Mouse (Mus musculus): ENCODE data around the gene Rabif. TPM values are rescaled to one million over a fixed set of nuclear protein-coding genes. Genes with fewer than 3 reads are reported as not detected.
"Not testable (repeated sequence)": the region's sequence is repeated elsewhere in the genome, so short reads cannot be mapped to it uniquely, and the experiment has no call there.

Rabif gene
- polyA plus RNA-seq, 1 experiment, result 24.7 TPM

DNA sequence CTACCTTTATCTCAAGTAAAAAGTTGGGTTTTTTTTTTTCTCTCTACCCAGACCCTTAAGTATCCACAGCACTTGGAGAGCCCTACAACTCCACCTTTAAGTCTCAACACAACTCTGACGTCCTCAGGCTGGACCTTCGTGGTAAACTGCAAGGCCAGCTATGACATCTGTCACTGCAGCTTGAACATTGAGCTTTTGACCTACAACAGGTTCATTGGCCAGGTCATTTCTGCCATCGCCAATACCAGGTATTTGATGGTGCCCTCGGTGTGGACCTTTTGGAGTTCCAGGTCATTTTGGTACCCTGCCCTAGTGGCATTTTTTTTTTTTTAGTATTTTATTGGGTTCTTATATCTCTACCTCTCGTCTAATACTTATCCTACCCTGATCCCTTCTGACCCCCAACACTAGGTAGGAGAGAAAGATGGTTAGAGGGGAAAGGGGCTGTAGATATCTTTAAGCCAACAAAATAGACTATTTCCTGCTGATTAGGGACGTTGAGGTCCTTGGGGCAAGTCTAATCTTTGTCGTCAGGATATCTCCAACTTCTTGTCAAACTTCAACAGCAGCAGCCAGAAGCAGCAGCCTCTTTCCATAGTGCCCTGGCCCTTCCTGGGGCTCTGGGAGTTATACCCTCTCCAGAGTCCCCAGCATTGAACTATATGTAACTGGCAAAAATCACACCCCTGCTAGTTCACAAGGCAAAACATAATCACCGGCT lies 25.7 kb downstream of the Rabif start:
- H3K4me3 ChIP-seq (ENCODE audit: insufficient read depth, low read depth, low read length), result no peak overlapping the region
- no peaks in the 10 kb centered on the region for H3K4me1 ChIP-seq (ENCODE audit: control insufficient read depth, insufficient read depth, insufficient read length, low read length)
- no peak overlapping the region for H3K27ac ChIP-seq (replicated peaks; ENCODE audit: low read depth, low read length)

DNA sequence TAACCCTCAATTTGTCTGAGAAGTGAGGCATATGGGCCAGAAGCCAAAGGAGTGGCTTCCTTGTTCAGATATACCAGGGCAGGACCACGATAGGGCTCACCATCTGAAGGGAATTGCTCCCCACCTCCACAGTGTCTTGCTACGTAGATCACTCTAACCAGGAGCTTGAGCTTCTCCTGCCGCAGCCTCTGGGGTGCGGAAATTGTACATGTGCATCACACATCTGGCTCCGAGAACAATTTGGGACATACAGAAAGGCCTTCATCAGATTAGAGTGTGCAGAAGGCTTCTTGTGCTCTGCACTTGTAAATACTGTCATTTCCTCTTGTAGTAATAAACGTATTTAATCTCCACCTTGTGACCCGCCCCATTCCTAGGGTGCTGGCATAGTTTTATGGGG lies 26.7 kb downstream of the Rabif start:
- H3K4me3 ChIP-seq (ENCODE audit: insufficient read depth, low read depth, low read length), result no peak overlapping the region
- H3K4me1 ChIP-seq (ENCODE audit: control insufficient read depth, insufficient read depth, insufficient read length, low read length), result no peaks in the 10 kb centered on the region
- no peak overlapping the region for H3K27ac ChIP-seq (replicated peaks; ENCODE audit: low read depth, low read length)

DNA sequence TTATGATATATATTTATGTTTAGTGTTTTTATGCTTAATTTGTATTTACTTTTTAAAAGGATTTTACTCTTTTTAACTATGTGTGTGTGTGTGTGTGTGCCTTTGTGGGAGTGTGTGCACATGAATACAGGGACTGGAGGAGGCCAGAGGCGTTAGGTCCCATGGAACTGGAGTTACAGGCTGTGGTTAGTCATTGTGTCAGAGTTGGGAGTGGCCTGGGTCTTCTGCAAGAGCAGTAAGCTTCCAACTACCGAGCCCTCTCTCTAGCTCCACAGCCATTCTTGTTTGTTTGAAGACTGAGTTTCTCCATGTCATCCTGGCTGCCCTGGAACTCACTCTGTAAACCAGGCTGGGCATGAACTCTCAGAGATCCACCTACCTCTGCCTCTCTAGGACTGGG lies 27.9 kb downstream of the Rabif start:
- no peak overlapping the region for H3K27ac ChIP-seq (replicated peaks; ENCODE audit: low read depth, low read length)
- no peak overlapping the region for H3K4me3 ChIP-seq (ENCODE audit: insufficient read depth, low read depth, low read length)
- H3K4me1 ChIP-seq (ENCODE audit: control insufficient read depth, insufficient read depth, insufficient read length, low read length), result no peaks in the 10 kb centered on the region

DNA sequence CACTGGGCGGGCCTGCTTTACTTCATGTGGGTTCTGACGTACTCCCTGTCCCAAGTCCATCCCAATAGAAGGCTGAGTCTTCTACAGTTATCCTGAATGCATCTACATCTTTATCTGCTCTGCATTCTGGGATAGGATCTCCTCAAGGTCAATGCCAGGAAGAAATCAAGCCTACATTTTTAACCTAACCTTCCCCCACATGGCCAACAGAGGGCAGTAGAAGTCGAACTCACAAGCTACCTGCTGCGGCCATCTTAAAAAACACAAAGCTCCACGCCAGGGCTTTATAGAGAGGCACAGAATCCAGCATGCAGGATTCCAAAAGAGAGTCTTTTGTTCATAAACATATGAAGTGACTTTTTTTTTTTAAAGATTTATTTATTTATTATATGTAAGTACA lies 30.0 kb downstream of the Rabif start:
- H3K4me1 ChIP-seq (ENCODE audit: control insufficient read depth, insufficient read depth, insufficient read length, low read length), result no peaks in the 10 kb centered on the region
- H3K4me3 ChIP-seq (ENCODE audit: insufficient read depth, low read depth, low read length), result no peak overlapping the region
- H3K27ac ChIP-seq (replicated peaks; ENCODE audit: low read depth, low read length), result no peak overlapping the region

DNA sequence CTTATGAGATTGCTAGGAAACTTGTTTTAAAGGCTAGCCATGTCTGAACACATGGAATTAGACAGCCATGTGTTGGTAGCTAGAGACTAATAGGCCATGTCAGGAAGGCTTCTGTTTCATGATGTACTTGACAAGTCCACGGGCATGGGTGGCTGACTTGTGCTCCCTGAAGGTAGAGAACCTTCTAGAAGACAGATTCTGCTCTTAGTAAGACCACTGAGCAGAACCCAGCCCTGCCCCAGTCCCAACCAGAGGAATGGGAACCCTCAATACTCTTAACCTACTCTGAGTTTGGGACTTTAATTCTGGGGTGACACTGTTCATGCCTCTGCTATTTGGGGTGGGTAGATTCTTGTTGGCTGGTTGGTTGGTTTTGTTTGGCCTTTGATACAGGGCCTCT lies 30.6 kb downstream of the Rabif start:
- Histone ChIP-seq H3K4me1 (ENCODE audit: control insufficient read depth, insufficient read depth, insufficient read length, low read length) (no peaks in the 10 kb centered on the region), H3K4me3 (ENCODE audit: insufficient read depth, low read depth, low read length) (no peak overlapping the region), H3K27ac (replicated peaks; ENCODE audit: low read depth, low read length) (no peak overlapping the region)

DNA sequence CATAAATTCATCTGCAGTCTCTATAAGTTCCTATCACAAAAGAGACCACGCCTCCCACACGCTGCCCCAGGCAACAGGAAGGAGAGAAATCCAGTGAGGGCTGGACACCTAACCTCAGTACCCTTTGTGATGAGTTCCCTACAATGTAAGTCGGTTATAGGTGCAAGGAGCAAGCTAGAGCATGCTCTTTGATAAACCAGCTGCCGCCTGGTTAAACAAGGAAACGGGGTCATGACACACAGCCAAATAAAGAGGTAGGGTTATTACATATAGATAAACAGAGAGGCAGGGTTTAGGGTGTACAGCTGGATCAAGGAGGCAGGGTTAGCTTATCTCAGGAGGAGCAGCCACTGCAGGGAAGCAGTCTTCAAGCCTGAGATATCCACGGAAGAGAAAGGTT lies 32.3 kb downstream of the Rabif start:
- no peak overlapping the region for H3K27ac ChIP-seq (replicated peaks; ENCODE audit: low read depth, low read length)
- no peaks in the 10 kb centered on the region for H3K4me1 ChIP-seq (ENCODE audit: control insufficient read depth, insufficient read depth, insufficient read length, low read length)
- no peak overlapping the region for H3K4me3 ChIP-seq (ENCODE audit: insufficient read depth, low read depth, low read length)

DNA sequence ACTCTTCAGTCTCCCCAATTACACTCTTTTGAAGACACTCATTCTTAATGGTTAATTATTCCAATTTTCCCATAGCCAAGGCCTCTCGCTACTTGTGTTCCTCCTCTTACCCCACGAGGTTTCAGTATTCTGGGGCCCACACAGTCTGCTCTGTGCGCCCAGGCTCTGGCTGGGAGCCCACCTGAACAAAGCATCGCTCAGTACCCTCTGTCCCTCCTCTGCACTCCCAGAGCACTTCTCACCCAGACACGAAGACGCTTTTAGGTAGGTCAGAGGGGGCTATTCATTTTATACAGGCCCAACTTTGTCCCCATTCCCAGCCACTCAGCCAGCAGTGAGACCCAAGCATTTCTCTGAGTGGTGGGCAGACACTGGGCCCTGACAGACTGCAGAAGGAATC lies 36.2 kb downstream of the Rabif start:
- H3K4me3 ChIP-seq (ENCODE audit: insufficient read depth, low read depth, low read length), result no peak overlapping the region
- no peaks in the 10 kb centered on the region for H3K4me1 ChIP-seq (ENCODE audit: control insufficient read depth, insufficient read depth, insufficient read length, low read length)
- H3K27ac ChIP-seq (replicated peaks; ENCODE audit: low read depth, low read length), result no peak overlapping the region

DNA sequence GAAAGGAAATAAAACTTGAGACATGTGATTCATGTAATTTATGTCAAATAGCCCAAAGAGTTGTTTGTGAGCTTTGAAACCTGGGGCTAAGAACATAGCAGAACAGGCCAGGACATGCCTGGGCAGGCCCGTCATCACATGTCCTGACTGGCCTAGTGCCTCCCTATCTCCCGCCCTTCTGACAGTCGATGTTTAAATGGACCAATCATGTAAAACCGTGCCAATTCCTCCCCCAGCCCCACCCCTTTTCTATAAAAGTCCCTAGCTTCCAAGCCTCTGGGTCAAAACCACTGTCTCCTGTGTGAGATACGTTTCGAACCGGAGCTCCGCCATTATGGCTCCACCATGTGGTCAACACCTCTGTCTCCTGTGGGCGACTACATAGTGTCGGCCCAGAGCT lies 39.3 kb downstream of the Rabif start:
- not testable (repeated sequence) for H3K4me1 ChIP-seq (ENCODE audit: control insufficient read depth, insufficient read depth, insufficient read length, low read length); H3K4me3 ChIP-seq (ENCODE audit: insufficient read depth, low read depth, low read length); H3K27ac ChIP-seq (replicated peaks; ENCODE audit: low read depth, low read length)

DNA sequence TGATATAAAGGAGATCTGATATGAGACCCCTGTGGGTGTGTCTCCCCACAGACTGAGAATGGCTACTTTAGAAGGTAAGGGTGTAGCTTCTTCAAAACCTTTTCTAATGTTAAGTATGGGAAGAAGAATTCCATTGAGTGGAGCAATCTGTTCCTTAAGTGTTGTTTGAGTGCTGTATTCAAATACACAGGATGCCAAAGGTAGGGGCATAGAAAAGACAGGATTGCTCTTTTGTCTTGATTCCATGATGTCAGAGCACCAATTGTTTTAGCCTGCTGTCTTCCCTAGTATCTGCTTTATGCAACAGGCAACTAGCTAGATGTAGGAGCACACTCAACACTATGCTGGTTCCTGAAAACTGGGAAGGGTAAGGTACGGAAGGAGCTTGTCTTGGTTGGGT lies 40.6 kb downstream of the Rabif start:
- H3K4me3 ChIP-seq (ENCODE audit: insufficient read depth, low read depth, low read length), result no peak overlapping the region
- no peak overlapping the region for H3K27ac ChIP-seq (replicated peaks; ENCODE audit: low read depth, low read length)
- H3K4me1 ChIP-seq (ENCODE audit: control insufficient read depth, insufficient read depth, insufficient read length, low read length), result no peaks in the 10 kb centered on the region

DNA sequence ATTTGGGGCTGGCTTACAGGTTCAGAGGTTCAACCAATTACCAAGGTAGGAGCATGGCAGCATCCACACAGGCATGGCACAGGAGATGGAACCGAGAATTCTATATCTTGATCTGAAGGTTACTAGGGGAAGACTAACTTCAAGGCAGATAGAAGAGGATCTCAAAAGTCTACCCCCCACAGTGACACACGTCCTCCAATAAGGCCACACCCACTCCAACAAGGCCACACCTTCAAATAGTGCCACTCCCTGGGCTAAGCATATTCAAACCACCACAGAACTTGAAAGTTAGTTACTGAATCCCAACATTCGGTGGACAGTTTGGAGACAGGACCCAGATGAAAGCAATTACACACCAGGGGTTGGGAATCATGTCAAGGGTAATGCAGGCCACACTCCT lies 41.1 kb downstream of the Rabif start:
- Histone ChIP-seq H3K4me1 (ENCODE audit: control insufficient read depth, insufficient read depth, insufficient read length, low read length) (no peaks in the 10 kb centered on the region), H3K27ac (replicated peaks; ENCODE audit: low read depth, low read length) (no peak overlapping the region), H3K4me3 (ENCODE audit: insufficient read depth, low read depth, low read length) (no peak overlapping the region)

DNA sequence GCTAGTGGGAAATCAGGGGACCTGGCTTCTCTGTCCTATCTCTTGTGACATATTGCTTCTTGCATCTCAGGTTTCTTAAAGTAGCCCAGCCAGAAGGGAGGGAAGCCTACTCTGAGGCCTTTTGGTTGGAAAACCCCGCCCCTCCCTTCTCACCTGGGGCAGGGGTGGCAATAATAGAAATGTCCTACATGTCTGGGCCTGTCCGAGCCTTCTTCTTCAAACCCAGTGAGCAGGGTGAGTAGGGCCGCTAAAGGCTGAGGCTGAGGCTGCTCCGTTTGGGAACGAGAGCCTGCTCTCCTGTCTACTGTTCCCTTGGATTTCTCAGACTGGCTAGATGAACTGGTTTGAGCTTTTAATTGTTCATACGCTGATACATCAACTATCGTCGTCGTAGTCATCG lies 46.2 kb downstream of the Rabif start:
- H3K27ac ChIP-seq (replicated peaks; ENCODE audit: low read depth, low read length), result no peak overlapping the region
- H3K4me1 ChIP-seq (ENCODE audit: control insufficient read depth, insufficient read depth, insufficient read length, low read length), result no peaks in the 10 kb centered on the region
- H3K4me3 ChIP-seq (ENCODE audit: insufficient read depth, low read depth, low read length), result no peak overlapping the region

DNA sequence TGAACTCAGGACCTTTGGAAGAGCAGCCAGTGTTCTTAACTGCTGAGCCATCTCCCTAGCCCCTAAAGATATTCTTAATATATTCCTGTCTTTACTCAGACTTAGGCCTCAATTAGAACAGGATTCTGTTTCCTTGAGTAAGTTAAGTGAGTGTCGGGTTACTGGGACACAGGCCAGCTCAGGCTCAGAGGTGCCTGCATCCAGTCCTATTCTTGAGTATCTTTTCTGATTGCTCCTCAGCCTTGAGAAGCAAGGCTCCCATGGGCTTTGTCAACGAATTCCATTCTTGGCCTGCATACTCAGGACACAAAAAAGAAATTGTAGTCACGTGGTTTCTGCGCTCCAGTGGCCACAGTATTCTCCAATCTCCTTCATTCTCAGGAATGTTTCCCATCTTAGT lies 53.8 kb downstream of the Rabif start:
- Histone ChIP-seq H3K4me3 (ENCODE audit: insufficient read depth, low read depth, low read length) (no peak overlapping the region), H3K27ac (replicated peaks; ENCODE audit: low read depth, low read length) (no peak overlapping the region), H3K4me1 (ENCODE audit: control insufficient read depth, insufficient read depth, insufficient read length, low read length) (no peaks in the 10 kb centered on the region)

DNA sequence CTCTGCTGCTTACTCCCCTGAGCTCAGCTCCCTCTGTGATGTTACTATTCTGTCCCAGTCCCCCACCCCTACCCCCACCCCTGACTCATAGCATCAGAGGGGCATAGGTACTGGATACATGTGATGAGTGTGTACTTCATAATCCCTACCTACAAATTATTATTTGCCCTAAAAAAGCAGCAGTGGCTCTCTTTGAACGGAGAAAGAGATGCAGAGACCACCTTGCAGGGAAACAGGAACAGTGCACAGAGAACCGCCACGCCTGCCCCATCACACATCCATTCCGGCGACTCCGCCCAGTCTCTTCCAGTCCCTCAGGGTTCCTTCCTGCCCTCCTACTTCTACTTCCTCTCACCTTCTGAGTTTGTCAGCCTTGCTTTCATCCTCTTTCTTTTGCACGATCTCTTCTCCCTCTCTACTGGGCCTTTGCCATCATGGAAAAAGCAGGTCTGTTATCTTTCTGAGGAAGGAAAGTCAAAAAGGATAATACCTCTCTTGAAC lies 55.2 kb downstream of the Rabif start, which contains the start of gene Mgat4e:
Mgat4e (minus strand) TSS at position 51 of the 501 bp plus-strand sequence.
- Histone ChIP-seq H3K4me1 (ENCODE audit: control insufficient read depth, insufficient read depth, insufficient read length, low read length) (no peaks in the 10 kb centered on the region), H3K4me3 (ENCODE audit: insufficient read depth, low read depth, low read length) (no peak within 1 kb of the TSS), H3K27ac (replicated peaks; ENCODE audit: low read depth, low read length) (no peak within 1 kb of the TSS)

DNA sequence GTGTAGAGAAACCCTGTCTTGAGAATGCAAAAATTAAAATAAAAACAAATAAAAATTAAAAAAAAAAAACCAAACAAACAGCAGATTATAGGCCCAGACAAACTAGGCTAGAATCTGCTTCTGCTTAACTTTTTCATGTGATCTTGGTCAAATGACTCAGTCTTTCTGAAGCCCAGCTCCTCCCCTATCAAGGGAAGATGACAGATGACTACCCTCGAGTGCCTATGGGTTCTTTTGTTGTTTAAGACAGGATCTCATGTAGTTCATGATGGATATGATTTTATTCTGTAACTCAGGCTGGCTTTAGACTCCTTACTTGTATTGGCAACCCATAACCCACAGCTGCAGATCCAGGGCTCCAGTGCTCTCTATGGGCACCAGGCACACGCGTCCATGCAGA lies 57.4 kb downstream of the Rabif start:
- no peak overlapping the region for H3K27ac ChIP-seq (replicated peaks; ENCODE audit: low read depth, low read length)
- no peak overlapping the region for H3K4me3 ChIP-seq (ENCODE audit: insufficient read depth, low read depth, low read length)
- H3K4me1 ChIP-seq (ENCODE audit: control insufficient read depth, insufficient read depth, insufficient read length, low read length), result peaks cover 5% of the 10 kb centered on the region; the same call in 1 of the 2 replicates

DNA sequence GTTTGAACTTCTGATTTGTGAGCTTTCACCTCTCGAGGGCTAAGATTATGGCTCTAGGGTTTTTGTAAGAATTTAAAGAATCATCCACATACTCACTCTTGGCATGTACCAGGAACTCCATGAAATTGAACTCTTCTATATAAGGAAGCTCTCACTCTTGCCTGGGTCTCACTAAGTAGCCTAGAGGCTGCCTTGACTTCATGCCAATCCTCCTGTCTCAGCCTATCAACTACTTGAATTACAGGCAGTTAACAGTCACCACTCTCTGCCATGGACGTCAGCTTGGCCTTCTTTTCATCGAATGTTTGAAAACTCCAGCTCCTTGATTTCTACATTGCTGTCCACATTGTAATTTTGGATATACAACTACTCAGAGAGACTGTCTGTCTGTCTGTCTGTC lies 57.9 kb downstream of the Rabif start:
- Histone ChIP-seq H3K4me1 (ENCODE audit: control insufficient read depth, insufficient read depth, insufficient read length, low read length) (peaks cover 5% of the 10 kb centered on the region; the same call in 1 of the 2 replicates), H3K27ac (replicated peaks; ENCODE audit: low read depth, low read length) (no peak overlapping the region)

DNA sequence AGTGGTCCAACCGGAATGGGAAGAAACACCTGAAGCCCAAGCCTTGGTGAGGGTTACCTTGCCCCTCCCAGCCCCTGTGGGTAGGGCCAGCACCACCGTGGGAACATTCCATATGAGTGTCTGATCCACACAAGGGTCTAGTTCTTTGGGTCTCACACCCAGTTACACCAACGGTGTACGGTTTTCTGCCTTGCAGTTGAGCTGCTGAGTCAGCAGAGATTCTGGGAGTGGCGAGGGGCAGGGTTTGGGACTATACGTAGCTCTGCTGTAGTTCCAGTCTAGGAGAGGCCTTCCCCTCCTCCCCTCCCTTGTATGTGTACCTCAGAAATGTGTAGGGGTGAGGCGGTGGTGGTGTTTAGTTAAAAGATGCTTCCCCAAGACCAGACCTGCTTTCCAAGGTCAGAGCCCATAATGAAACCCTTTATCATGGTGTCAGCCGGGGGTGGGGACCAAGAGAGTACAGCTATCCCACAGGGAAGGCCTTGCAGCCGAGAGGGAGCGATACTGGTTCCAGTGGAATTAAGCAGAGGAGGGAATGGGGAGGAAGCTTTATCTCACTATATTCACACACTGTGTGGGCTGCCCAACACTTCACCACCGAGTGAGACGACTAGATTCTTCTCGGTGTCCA lies 60.9 kb downstream of the Rabif start:
- no peak overlapping the region for H3K27ac ChIP-seq (replicated peaks; ENCODE audit: low read depth, low read length)
- peaks cover 5% of the 10 kb centered on the region; the same call in 1 of the 2 replicates for H3K4me1 ChIP-seq (ENCODE audit: control insufficient read depth, insufficient read depth, insufficient read length, low read length)

More for the DNA sequence above, 57.9 kb downstream of the Rabif start:
- H3K4me3 ChIP-seq (ENCODE audit: insufficient read depth, low read depth, low read length), result no peak overlapping the region

More for the DNA sequence above, 60.9 kb downstream of the Rabif start:
- H3K4me3 ChIP-seq (ENCODE audit: insufficient read depth, low read depth, low read length), result peak overlapping the region; percentile 76; the same call in 1 of the 2 replicates

Measured in brown adipose tissue, adult 24 weeks (tissue).